In genomic region chr16:24198291-24198690, GRCm38 (mm10) we compare ENCODE assay signal across 11 mouse cellular contexts.
"Had no signal": no experiment of that assay in that cellular context is flagged by ENCODE, and none has a peak within 500 bp of the region (broad histone marks: within the 10 kb centered on the region; RNA-seq: fewer than 3 reads in every experiment).

No protein-coding gene starts in this region.

- H3K27ac ChIP-seq: kidney, postnatal 0 days; limb, embryonic 10.5 days; liver, embryonic 14.5 days; midbrain, embryonic 13.5 days had no signal

- DNase-seq: kidney, adult 9 months; kidney, postnatal 36 days; layer of hippocampus, adult 9-11 months; lung, adult 2 months; lung, postnatal 36 days; right cerebral cortex, postnatal 14 days; thymus, postnatal 36 days had no signal

- H3K4me3 ChIP-seq: limb, embryonic 10.5 days; midbrain, embryonic 13.5 days had no signal

- H3K4me1 ChIP-seq: limb, embryonic 10.5 days; midbrain, embryonic 13.5 days had no signal
